Mouse (Mus musculus) limb, embryonic 13.5 days (tissue): ENCODE results near the gene Olfr133. TPM values are rescaled to one million over a fixed set of nuclear protein-coding genes. Genes with fewer than 3 reads are reported as not detected.
"Not testable (repeated sequence)": the region's sequence is repeated elsewhere in the genome, so short reads cannot be mapped to it uniquely, and the experiment has no call there.

ENCODE experiments used
- ATAC-seq: fragments of 200-750 bp; cut with Nextera tagmentation; 2 replicates; pipeline ENCODE4 v1.8.0; 2017; ENCODE audit warnings: low read depth, moderate number of reproducible peaks, moderate TSS enrichment; ENCODE audit not compliant: low FRiP score
- H3K27ac ChIP-seq: fragments of 300-500 bp; sonication (generic); 2 replicates; pipeline ENCODE4 v1.5.1; 2015; ENCODE audit warnings: inconsistent platforms, mild to moderate bottlenecking, moderate library complexity
- H3K27me3 ChIP-seq: fragments of 300-500 bp; sonication (generic); 2 replicates; pipeline ENCODE4 v1.6.1; 2015; ENCODE audit warnings: mild to moderate bottlenecking, inconsistent platforms
- H3K36me3 ChIP-seq: fragments of 300-500 bp; sonication (generic); 2 replicates; pipeline ENCODE4 v1.6.1; 2015; ENCODE audit warnings: inconsistent platforms, mild to moderate bottlenecking, moderate library complexity
- H3K4me1 ChIP-seq: fragments of 300-500 bp; sonication (generic); 2 replicates; pipeline ENCODE4 v1.6.1; 2015; ENCODE audit warnings: inconsistent platforms
- H3K4me2 ChIP-seq: fragments of 300-500 bp; sonication (generic); replicated peaks from 2 replicates; pipeline ENCODE4 v1.6.1; 2015; ENCODE audit warnings: inconsistent platforms, mild to moderate bottlenecking, moderate library complexity
- H3K4me3 ChIP-seq: fragments of 300-500 bp; sonication (generic); 2 replicates; pipeline ENCODE4 v1.5.1; 2015; ENCODE audit warnings: moderate library complexity, mild to moderate bottlenecking, inconsistent platforms
- H3K9ac ChIP-seq: fragments of 300-500 bp; sonication (generic); 2 replicates; pipeline ENCODE4 v1.6.1; 2015; ENCODE audit warnings: mild to moderate bottlenecking, inconsistent platforms
- H3K9me3 ChIP-seq: fragments of 300-500 bp; sonication (generic); 2 replicates; pipeline ENCODE4 v1.6.1; 2016; ENCODE audit warnings: inconsistent platforms
- WGBS: fragments of 180-500 bp; shearing (Covaris S2); methylation state at CpG from one replicate; pipeline ENCODE4 v1.1.7; 2015; 5-methylcytosine and 5-hydroxymethylcytosine counted together
- polyA plus RNA-seq: library from polyadenylated mRNA; unstranded; fragments of >200 nt; fragmentation: Nextera tagmentation; extraction: Ambion mirVana; gene quantifications from 2 replicates; pipeline ENCODE4 v1.2.1, GENCODE M21; 2015

Gene Olfr133
- not detected in 2 replicates for polyA plus RNA-seq

DNA sequence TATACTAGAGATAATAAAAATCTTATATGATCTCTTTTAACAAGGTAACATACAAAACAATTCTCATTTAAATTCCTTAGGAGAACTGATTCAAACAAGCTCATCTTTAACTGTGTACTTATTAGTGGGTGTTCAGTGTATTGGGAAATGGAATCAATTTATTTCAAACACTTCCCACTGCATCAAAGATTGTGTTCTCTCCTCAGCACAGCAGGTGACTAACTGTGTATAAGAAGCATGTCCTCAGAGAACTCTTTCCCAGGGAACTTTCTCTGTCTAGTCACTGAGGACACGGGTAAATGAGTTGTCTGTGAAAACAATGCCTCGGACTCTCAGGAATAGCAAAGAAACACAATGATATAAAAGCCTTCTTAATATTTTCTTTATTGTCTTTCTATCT lies at the start of gene Olfr133:
Olfr133 (plus strand) TSS at position 301 of the 400 bp plus-strand sequence.
- Histone ChIP-seq H3K4me1 (no peaks in the 10 kb centered on the region), H3K4me2 (no peak within 1 kb of the TSS), H3K4me3 (no peak within 1 kb of the TSS), H3K9me3 (0 out of 2 replicates have a peak, but pooled peaks cover 5% of the 10 kb centered on the region), H3K27me3 (no peaks in the 10 kb centered on the region), H3K36me3 (no peaks in the 10 kb centered on the region), H3K9ac (no peak within 1 kb of the TSS), H3K27ac (no peak within 1 kb of the TSS)
- WGBS: 74% methylated on average over 2 of the region's 2 CpGs
- no peak for ATAC-seq

DNA sequence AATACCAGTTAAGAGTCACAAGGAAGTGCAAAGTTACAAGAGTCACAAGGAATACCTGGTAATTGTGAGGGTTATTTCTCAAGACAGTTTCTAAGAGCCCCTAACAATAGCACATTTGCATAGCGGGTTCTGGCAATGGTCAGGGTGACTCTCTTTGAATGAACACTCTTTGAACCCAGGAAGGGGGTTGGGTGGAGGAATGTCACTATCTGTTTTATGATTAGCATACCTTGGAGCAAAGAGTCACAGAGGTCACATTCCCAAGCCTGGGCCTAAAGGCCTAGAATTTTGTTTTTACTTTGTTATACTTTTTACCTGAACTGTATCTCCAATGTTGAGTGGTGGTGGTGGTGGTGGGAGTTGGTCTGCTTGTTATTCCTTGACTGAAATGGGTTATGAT lies 20.9 kb upstream of the Olfr133 start:
- not testable (repeated sequence) for H3K9me3 ChIP-seq, H3K4me1 ChIP-seq, H3K4me3 ChIP-seq, H3K4me2 ChIP-seq, H3K27ac ChIP-seq, H3K36me3 ChIP-seq, H3K27me3 ChIP-seq, ATAC-seq, H3K9ac ChIP-seq
- WGBS: 71% methylated on average over 1 of the region's 1 CpGs

DNA sequence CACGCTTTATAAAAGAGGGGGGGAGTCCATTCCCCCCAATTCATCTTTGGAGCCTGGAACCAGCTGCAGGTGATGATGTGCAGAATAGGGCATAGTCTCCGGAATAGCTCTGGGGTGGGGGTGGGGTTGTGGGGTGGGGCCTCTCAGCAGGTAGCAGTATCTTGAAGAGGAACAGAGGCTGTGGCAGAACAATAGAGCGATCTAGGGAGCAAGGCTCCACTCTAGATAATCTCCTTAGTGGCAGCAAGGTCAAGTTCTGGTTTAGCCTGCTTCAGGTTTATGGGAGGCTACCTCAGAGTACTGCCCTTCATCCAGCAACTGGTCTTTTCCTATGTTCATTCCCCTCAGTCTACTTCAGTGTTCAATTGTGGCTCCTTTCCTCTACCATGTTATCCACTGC lies 19.7 kb upstream of the Olfr133 start:
- WGBS: 77% methylated on average over 3 of the region's 3 CpGs
- H3K4me2 ChIP-seq, H3K9ac ChIP-seq, H3K36me3 ChIP-seq, H3K4me1 ChIP-seq, H3K9me3 ChIP-seq, H3K27ac ChIP-seq, H3K4me3 ChIP-seq, ATAC-seq, H3K27me3 ChIP-seq: not testable (repeated sequence)

DNA sequence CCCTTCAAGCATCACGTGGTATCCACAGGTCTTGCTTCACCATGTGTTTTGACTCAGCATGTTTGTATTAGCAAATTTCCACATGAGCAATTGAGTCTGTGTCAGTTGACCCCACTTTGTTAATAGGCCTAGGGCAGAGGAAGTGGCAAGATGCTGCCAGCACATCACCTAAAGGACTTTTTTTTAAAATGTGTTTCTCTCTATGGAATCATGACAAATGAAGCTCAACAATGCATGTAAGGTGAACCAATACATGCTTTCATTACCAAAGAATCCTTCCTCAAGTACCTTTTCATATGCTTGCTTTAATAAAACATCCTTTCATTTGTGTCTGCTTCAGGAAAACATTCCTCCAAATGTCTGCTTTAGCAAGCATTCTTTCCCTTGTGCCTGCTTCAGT lies 10.7 kb upstream of the Olfr133 start, which contains the start of gene Olfr132:
Olfr132 (minus strand) TSS at position 101 of the 400 bp plus-strand sequence.
- H3K4me2 ChIP-seq: no peak within 1 kb of the TSS
- H3K36me3 ChIP-seq: no peaks in the 10 kb centered on the region
- no peak within 1 kb of the TSS for H3K4me3 ChIP-seq
- H3K27ac ChIP-seq: no peak within 1 kb of the TSS
- no peaks in the 10 kb centered on the region for H3K27me3 ChIP-seq
- no peak within 1 kb of the TSS for H3K9ac ChIP-seq
- no peaks in the 10 kb centered on the region for H3K4me1 ChIP-seq
- 65% methylated on average over 1 of the region's 1 CpGs for WGBS
- 0 out of 2 replicates have a peak, but pooled peaks cover 3% of the 10 kb centered on the region for H3K9me3 ChIP-seq
- no peak for ATAC-seq

DNA sequence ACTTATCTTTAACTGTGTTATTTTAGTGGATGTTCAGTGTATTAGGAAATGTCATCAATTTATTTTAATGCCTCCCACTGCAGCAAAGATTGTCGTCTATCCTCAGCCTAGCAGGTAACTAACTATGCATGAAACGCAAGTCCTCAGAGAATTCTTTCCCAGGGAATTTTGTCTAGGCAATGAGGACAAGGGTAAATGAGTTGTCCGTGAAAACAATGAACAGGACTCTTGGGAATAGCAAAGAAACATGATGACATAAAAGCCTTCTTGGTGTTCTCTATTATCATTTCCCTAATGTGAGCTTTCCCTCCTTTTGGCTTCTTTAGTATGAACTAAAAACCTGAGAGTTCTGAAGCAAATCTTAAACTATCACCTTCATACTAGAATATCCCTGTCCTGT lies 26.0 kb downstream of the Olfr133 start, which contains the start of gene Olfr134:
Olfr134 (plus strand) TSS at position 301 of the 400 bp plus-strand sequence.
- no peaks in the 10 kb centered on the region for H3K36me3 ChIP-seq
- no peaks in the 10 kb centered on the region for H3K4me1 ChIP-seq
- no peaks in the 10 kb centered on the region for H3K27me3 ChIP-seq
- no peak within 1 kb of the TSS for H3K4me2 ChIP-seq
- no peak within 1 kb of the TSS for H3K4me3 ChIP-seq
- no peaks in the 10 kb centered on the region for H3K9me3 ChIP-seq
- H3K9ac ChIP-seq: no peak within 1 kb of the TSS
- no peak within 1 kb of the TSS for H3K27ac ChIP-seq
- WGBS: 80% methylated on average over 3 of the region's 3 CpGs
- no peak for ATAC-seq

Other genes starting within 250 kb of the Olfr133 start
- not detected in 2 replicates for gene Olfr127, start 244.8 kb upstream of the Olfr133 start, polyA plus RNA-seq
- gene Olfr128, start 224.7 kb upstream of the Olfr133 start, polyA plus RNA-seq: not detected in 2 replicates
- not detected in 2 replicates for gene Olfr761, start 192.2 kb upstream of the Olfr133 start, polyA plus RNA-seq
- not detected in 2 replicates for gene Olfr129, start 85.2 kb upstream of the Olfr133 start, polyA plus RNA-seq
- gene Olfr130, start 81.4 kb upstream of the Olfr133 start, polyA plus RNA-seq: not detected in 2 replicates
- gene Olfr131, start 56.6 kb upstream of the Olfr133 start, polyA plus RNA-seq: not detected in 2 replicates
- gene Olfr132, start 10.8 kb upstream of the Olfr133 start, polyA plus RNA-seq: not detected in 2 replicates
- not detected in 2 replicates for gene Olfr134, start 26.1 kb downstream of the Olfr133 start, polyA plus RNA-seq
- not detected in 2 replicates for gene Olfr135, start 59.1 kb downstream of the Olfr133 start, polyA plus RNA-seq
- gene Olfr138, start 115.8 kb downstream of the Olfr133 start, polyA plus RNA-seq: not detected in 2 replicates
- gene Olfr137, start 162.3 kb downstream of the Olfr133 start, polyA plus RNA-seq: not detected in 2 replicates
- gene Olfr136, start 184.6 kb downstream of the Olfr133 start, polyA plus RNA-seq: not detected in 2 replicates